Mouse (Mus musculus): ENCODE data around the gene Bcl3.

DNA sequence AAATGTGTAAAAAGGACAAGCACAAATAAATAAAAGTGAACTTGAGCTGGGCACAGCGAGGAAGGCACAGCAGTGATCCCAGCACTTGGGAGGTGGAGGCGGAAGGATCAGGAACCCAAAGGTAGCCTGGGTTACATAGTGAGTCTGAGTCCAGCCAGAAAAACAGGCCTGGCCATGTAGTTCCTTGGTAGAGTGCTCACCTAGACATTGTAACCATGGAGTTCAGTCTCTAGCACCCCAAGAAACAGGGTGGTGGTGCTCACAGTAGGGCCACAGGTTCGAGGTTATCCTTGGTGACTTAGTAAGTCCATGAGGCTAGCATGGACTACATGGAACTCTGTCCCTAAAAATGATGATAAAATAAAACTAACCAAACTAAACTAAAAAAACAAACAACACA, 18.4 kb upstream of the Bcl3 start:
- TF ChIP-seq E2F4 (IDR thresholded peaks at IDR 0.05; ENCODE audit: insufficient replicate concordance, low read depth, low read length) (no peak), ZNF384 (IDR thresholded peaks at IDR 0.05; ENCODE audit: low read depth, low read length) (no peak), CTCF (conservative IDR thresholded peaks at IDR 0.05 in 1 of 2, IDR thresholded peaks at IDR 0.05 in 1 of 2; ENCODE audit: low read depth in 2 of 2, low read length in 2 of 2) (no peak), CHD2 (IDR thresholded peaks at IDR 0.05; ENCODE audit: low read length) (no peak), ZMIZ1 (IDR thresholded peaks at IDR 0.05; ENCODE audit: low read depth, low read length) (no peak), TBP (conservative IDR thresholded peaks at IDR 0.05; ENCODE audit: low read depth, low read length) (no peak), USF1 (IDR thresholded peaks at IDR 0.05; ENCODE audit: low read depth, low read length) (no peak), EP300 (IDR thresholded peaks at IDR 0.05; ENCODE audit: low read length) (no peak), POLR2A (IDR thresholded peaks at IDR 0.05; ENCODE audit: low read depth, low read length) (no peak), HCFC1 (IDR thresholded peaks at IDR 0.05; ENCODE audit: low read depth, low read length) (no peak), CHD1 (IDR thresholded peaks at IDR 0.05; ENCODE audit: low read depth, low read length) (no peak), MXI1 (IDR thresholded peaks at IDR 0.05; ENCODE audit: low read depth, low read length) (no peak)

Data from CH12.LX (cell line).